Mouse (Mus musculus): ENCODE measurements around the gene Cfap61.

The Cfap61 gene

GRCm38 (mm10) chr2:146255636-146256035 lies 321.1 kb downstream of the Cfap61 start:
- POLR2A ChIA-PET: no interaction called here
- CTCF ChIA-PET: no interaction called here

DNA sequence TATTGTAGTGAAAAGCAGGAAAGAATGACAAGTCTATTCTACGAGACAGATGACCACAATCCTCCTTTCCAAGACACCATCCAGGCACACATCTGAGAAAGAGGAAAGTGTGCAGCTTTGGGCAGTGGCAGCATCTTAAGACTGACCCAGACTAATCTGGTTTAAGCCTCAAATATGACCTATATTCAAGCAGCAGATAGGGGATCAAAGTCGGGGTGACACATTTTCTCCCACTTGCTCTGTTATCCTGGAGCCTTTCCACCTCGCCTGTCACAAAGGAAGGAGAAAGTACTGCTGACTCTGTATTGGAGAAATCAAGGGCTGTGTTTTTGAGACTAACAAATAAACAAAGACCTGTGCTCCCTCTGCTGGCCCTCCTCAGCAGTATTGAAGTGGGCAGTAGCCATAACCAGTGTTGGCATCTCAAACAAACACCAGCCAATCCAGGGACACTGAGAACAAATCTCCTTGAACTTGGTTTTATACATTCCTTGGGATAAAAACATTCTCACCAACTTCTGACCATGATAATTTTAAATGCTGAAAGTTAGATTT lies 321.8 kb downstream of the Cfap61 start:
- CTCF ChIA-PET: interaction anchor here in 1 of 4 experiments (0.8 kb wide), 1 partner anchor 202 kb away, joined by 3 read pairs; no protein-coding TSS in a partner anchor
- POLR2A ChIA-PET: no interaction called here

GRCm38 (mm10) chr2:146257037-146257436 lies 322.5 kb downstream of the Cfap61 start:
- CTCF ChIA-PET: interaction anchor here in 1 of 4 experiments (0.8 kb wide), 1 partner anchor 202 kb away, joined by 3 read pairs; no protein-coding TSS in a partner anchor

DNA sequence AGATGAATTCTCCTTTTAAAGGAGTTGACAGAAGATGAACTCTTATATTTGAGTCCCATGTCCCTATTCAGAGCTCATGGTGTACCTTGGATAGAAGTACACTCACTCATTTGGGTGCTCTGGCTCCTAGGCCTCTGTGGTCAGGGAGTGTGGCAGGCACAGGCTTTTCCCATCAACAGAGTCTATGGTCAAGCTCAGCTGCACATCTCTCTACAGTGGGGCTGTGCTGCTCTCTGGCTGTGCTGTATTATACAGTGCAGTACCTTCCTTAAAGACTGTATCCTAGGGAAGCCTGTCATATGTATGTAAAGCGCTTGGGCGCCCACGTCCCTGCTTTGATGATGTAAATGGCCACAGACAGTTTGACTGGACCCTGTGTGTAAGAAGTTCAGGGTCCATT lies 323.0 kb downstream of the Cfap61 start:
- POLR2A ChIA-PET: no interaction called here
- CTCF ChIA-PET: no interaction called here

More at GRCm38 (mm10) chr2:146257037-146257436, 322.5 kb downstream of the Cfap61 start:
- POLR2A ChIA-PET: no interaction called here

DNA sequence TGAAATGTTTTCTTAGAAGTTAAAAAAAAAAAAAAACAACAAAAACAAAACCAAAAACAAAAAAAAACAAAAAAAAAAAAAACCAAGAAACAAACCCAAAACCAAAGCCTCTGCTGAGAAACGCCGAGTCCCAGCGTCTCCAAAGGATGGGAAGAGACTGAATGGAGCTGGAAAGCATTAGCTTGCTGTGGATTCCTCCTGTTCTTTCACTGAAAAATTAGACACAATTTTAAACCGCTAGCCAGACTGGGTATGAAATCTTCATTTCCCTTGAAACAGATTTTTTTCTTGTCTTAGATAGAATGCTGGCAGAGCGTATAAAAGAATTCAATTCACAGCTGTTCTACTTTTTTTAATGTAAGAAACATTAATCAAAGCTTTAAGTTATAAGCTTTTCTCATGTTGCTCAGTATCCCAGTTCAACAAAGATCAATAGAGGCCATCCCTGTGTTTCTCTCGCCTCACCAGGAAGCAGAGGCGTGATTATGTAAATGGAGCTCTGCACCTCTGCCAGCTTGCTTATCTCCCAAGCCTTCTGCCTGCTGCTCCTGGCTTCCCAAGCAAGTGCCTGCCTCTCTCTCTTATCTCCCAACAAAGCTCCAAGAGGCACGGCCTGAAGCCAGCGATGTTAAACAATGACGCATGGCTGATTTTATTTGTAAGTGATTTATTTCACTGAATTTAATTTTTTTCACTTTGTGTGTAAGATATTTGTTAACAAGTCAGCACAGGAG lies 324.3 kb downstream of the Cfap61 start:
- POLR2A ChIA-PET: interaction anchor here in 1 of 4 experiments (1.7 kb wide), 1 partner anchor 10 kb away, joined by 4 read pairs; no protein-coding TSS in a partner anchor
- CTCF ChIA-PET: interaction anchor here in 1 of 4 experiments (0.5 kb wide), 1 partner anchor 122 kb away, joined by 3 read pairs; no protein-coding TSS in a partner anchor

- ChIA-PET POLR2A (interaction anchor here in 1 of 4 experiments (1.0 to 1.7 kb wide), 2 partner anchors 9 to 13 kb away, joined by 3 to 4 read pairs; no protein-coding TSS in a partner anchor), CTCF (no interaction called here)
Measured at GRCm38 (mm10) chr2:146259787-146260560, 325.4 kb downstream of the Cfap61 start.

DNA sequence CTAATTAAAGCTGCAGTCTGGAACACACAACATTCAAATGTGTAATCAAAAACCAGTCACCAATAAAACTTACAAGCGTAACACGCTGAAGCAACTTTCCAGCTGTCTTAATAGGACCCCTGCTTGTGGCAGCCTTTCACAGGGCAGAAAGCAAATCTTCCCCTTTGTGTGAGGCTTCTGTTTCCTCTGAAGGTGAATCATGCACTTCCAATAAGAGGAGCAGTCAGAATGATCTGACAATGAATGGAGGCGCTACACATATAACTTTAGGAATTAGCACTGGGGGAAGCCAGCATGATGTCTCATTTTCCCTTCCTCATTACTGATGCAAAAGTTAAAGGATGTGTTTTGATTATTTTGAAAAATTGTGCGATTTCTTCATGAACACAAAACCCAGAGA lies 326.6 kb downstream of the Cfap61 start:
- ChIA-PET POLR2A (interaction anchor here in 1 of 4 experiments (1.0 kb wide), 1 partner anchor 12 kb away, joined by 3 read pairs; no protein-coding TSS in a partner anchor), CTCF (no interaction called here)

DNA sequence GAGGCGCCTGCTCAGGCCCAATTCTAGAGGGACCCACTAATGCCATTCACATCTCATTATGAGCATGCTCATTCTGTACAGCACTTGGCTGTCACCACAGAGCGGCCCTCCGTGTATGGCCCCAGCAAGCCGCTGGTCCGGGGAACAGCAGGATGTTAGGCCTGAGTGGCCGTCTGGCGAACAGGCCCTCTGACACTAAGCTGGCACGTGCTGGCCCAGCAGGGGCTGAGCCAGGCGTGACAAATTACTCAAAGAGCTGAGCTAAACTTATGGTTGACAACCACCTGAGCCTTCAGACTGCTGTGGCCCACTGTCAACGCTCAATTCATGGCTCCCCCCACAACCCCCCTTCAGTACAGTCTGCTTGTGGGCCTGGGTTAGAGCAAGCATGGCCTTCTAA lies 327.6 kb downstream of the Cfap61 start:
- POLR2A ChIA-PET: no interaction called here
- CTCF ChIA-PET: no interaction called here

DNA sequence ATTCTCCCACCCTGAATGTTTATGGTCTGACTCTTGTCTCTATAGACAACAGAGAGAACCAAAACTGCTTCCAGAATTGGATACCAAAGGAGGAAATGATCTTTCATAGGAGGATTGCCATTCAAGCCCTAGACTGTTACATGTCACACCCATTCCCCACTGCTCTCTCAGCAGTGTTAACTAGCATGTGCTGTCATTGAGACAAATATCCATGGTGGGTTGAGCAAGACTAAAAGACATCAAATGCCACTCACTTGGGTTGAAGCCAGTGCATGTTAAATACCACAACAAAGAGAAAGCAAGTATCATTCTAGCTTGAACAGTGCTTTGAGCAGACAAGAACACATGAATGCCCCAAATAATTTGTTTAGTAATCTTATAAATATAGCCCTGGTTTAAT lies 328.4 kb downstream of the Cfap61 start:
- POLR2A ChIA-PET: no interaction called here

More for the DNA sequence above, 328.4 kb downstream of the Cfap61 start:
- CTCF ChIA-PET: no interaction called here
